Mouse (Mus musculus) cerebellum, adult 9-10 months (tissue): ENCODE data around the gene Anapc15.

ENCODE experiments used
- DNase-seq: peaks from one replicate; pipeline ENCODE4 v3.0.0; 2022

The Anapc15 gene

GRCm38 (mm10) chr7:101863415-101863814 lies at the start of gene Anapc15:
Anapc15 (plus strand) TSS chr7:101863715.
- DNase-seq: no peak

GRCm38 (mm10) chr7:101817861-101818401 lies 45.6 kb upstream of the Anapc15 start, which contains the start of gene Phox2a:
Phox2a (plus strand) TSS chr7:101818313.
- DNase-seq: no peak

- no peak for DNase-seq
Observed at GRCm38 (mm10) chr7:101820295-101821030, 43.1 kb upstream of the Anapc15 start.

GRCm38 (mm10) chr7:101821571-101822501 lies 41.7 kb upstream of the Anapc15 start:
- no peak for DNase-seq

- DNase-seq: no peak
Observed at GRCm38 (mm10) chr7:101822836-101823757, 40.4 kb upstream of the Anapc15 start.

- DNase-seq: no peak
Observed at GRCm38 (mm10) chr7:101823758-101824630, 39.5 kb upstream of the Anapc15 start.

GRCm38 (mm10) chr7:101830373-101830772 lies 33.1 kb upstream of the Anapc15 start:
- no peak for DNase-seq

- no peak for DNase-seq
Observed at GRCm38 (mm10) chr7:101831437-101831836, 32.1 kb upstream of the Anapc15 start.

GRCm38 (mm10) chr7:101832372-101832771 lies 31.1 kb upstream of the Anapc15 start:
- DNase-seq: no peak

- DNase-seq: no peak
Observed at GRCm38 (mm10) chr7:101833352-101833751, 30.2 kb upstream of the Anapc15 start.

- DNase-seq: no peak
Observed at GRCm38 (mm10) chr7:101833916-101834584, 29.5 kb upstream of the Anapc15 start.

GRCm38 (mm10) chr7:101834903-101835302 lies 28.6 kb upstream of the Anapc15 start:
- DNase-seq: no peak

GRCm38 (mm10) chr7:101835457-101836109 lies 27.9 kb upstream of the Anapc15 start:
- DNase-seq: no peak

- no peak for DNase-seq
Observed at GRCm38 (mm10) chr7:101836271-101837153, 27.0 kb upstream of the Anapc15 start.

GRCm38 (mm10) chr7:101837154-101837605 lies 26.3 kb upstream of the Anapc15 start:
- DNase-seq: no peak

- peak; percentile 89 for DNase-seq
Observed at GRCm38 (mm10) chr7:101837606-101838471, 25.7 kb upstream of the Anapc15 start, which contains the start of gene Inppl1. Inppl1 (minus strand) TSS chr7:101838229.

- DNase-seq: no peak
Observed at GRCm38 (mm10) chr7:101844186-101844585, 19.3 kb upstream of the Anapc15 start.

- DNase-seq: no peak
Observed at GRCm38 (mm10) chr7:101847934-101848333, 15.6 kb upstream of the Anapc15 start.
